7 mouse cellular contexts compared by ENCODE assay signal in genomic region chr5:114784622-114785165, GRCm38 (mm10). TPM values are rescaled to one million over a fixed set of nuclear protein-coding genes. Genes with fewer than 3 reads are reported as not detected.
DNase-seq lines count a peak whose midpoint lies in the region; ATAC-seq and TF ChIP-seq lines count a peak whose summit lies in the region.

No protein-coding gene starts in this region.

- peak overlapping the region; percentile 18 for H3K4me2 ChIP-seq in heart, embryonic 13.5 days

- peaks cover 88% of the 10 kb centered on the region for H3K4me1 ChIP-seq in G1E (ENCODE audit: insufficient read depth, low read depth, low read length)
- peaks cover 59% of the 10 kb centered on the region for H3K4me1 ChIP-seq in heart, embryonic 13.5 days
- peaks cover 33% of the 10 kb centered on the region for H3K4me1 ChIP-seq in lung, adult 2 months (ENCODE audit: control insufficient read depth, insufficient read depth, low read length)

- TF ChIP-seq CTCF in G1E (IDR thresholded peaks at IDR 0.05; ENCODE audit: low read depth, low read length), result no peak
- no peak for TF ChIP-seq CTCF in lung, adult 2 months (IDR thresholded peaks at IDR 0.05; ENCODE audit: insufficient read depth, low read length)

- peak overlapping the region; percentile 82 for H3K27ac ChIP-seq in heart, embryonic 13.5 days (replicated peaks)

- 40% methylated on average over 16 of the region's 16 CpGs for WGBS in heart, embryonic 13.5 days
- WGBS in lung, adult 2 months, result 8% methylated on average over 16 of the region's 16 CpGs

- no peaks in the 10 kb centered on the region for H3K27me3 ChIP-seq in G1E (ENCODE audit: insufficient read depth, low read length)
- no peaks in the 10 kb centered on the region for H3K27me3 ChIP-seq in heart, embryonic 13.5 days (replicated peaks)

- TF ChIP-seq POLR2A in lung, adult 2 months (IDR thresholded peaks at IDR 0.05; ENCODE audit: borderline replicate concordance, extremely low read depth, low read depth, low read length), result peak; percentile 44; the same call in 1 of the 2 replicates

- H3K9ac ChIP-seq in heart, embryonic 13.5 days, result peak overlapping the region; percentile 66; the same call in 1 of the 2 replicates

- intact Hi-C loops in gastrocnemius, postnatal 14 days (cut with DNase I; ENCODE audit: low total_unique reads), result no loop called here

- H3K4me3 ChIP-seq in G1E (ENCODE audit: low read depth, low read length), result peak overlapping the region; percentile 67
- H3K4me3 ChIP-seq in heart, embryonic 13.5 days, result no peak overlapping the region
- peak overlapping the region; percentile 8 for H3K4me3 ChIP-seq in lung, adult 2 months (replicated peaks; ENCODE audit: extremely low read depth, low read depth, low read length)

- peak; percentile 90 for ATAC-seq in G1E (ENCODE audit: extremely low read depth, insufficient number of reproducible peaks, low FRiP score, poor library complexity, severe bottlenecking)
- no peak for ATAC-seq in heart, embryonic 13.5 days (ENCODE audit: extremely low read depth, insufficient number of reproducible peaks, low FRiP score, low TSS enrichment)

- DNase-seq in 416B (ENCODE audit: low read depth), result peak; percentile 94
- DNase-seq in G1E (ENCODE audit: low spot score), result peak; percentile 84
- DNase-seq in lung, adult 2 months, result peak; percentile 62
- no peak for DNase-seq in layer of hippocampus, postnatal 36 days
- no peak for DNase-seq in gastrocnemius, postnatal 14 days
- no peak for DNase-seq in layer of hippocampus, postnatal 10 days (ENCODE audit: low spot score in 2 of 2)

- peaks cover 90% of the 10 kb centered on the region for H3K36me3 ChIP-seq in G1E (replicated peaks)
- H3K36me3 ChIP-seq in heart, embryonic 13.5 days, result peaks cover 41% of the 10 kb centered on the region

- no peaks in the 10 kb centered on the region for H3K9me3 ChIP-seq in G1E (replicated peaks)
- no peaks in the 10 kb centered on the region for H3K9me3 ChIP-seq in heart, embryonic 13.5 days

RNA-seq across cellular contexts. Expression of gene Git2, which starts 9.4 kb away (rescaled TPM):
- total RNA-seq in G1E (2014; fragmentation: Nextera tagmentation) (213 and 227 TPM in 2 replicates), G1E (2017) (101 and 104 TPM in 2 replicates)
- polyA plus RNA-seq in G1E (2012), result 201 and 245 TPM in 2 replicates
- polyA plus RNA-seq in heart, embryonic 13.5 days (2015; fragmentation: Nextera tagmentation; extraction: Ambion mirVana), result 28.1 and 30.3 TPM in 2 replicates
- 97.6 and 105 TPM in 2 replicates for polyA plus RNA-seq in lung, adult 2 months (2012; rRNA removed)
- total RNA-seq in layer of hippocampus, postnatal 36 days (2021), result 10 to 100 TPM; 42.4 to 45.4 TPM
- 10 to 100 TPM; 19.8 to 25.8 TPM for total RNA-seq in gastrocnemius, postnatal 14 days (2021)
- 10 to 100 TPM; 42.4 to 44.8 TPM for total RNA-seq in layer of hippocampus, postnatal 10 days (2021)

RNA-seq across cellular contexts. Expression of gene Ankrd13a, which starts 10.2 kb away (rescaled TPM):
- total RNA-seq in G1E (2014; fragmentation: Nextera tagmentation), result 779 and 780 TPM in 2 replicates
- total RNA-seq in G1E (2017), result 554 and 576 TPM in 2 replicates
- 737 and 869 TPM in 2 replicates for polyA plus RNA-seq in G1E (2012)
- 28.5 and 29.3 TPM in 2 replicates for polyA plus RNA-seq in heart, embryonic 13.5 days (2015; fragmentation: Nextera tagmentation; extraction: Ambion mirVana)
- polyA plus RNA-seq in lung, adult 2 months (2012; rRNA removed), result 92.1 and 104 TPM in 2 replicates
- 10 to 100 TPM; 37.2 to 47.9 TPM for total RNA-seq in layer of hippocampus, postnatal 36 days (2021)
- total RNA-seq in gastrocnemius, postnatal 14 days (2021), result 10 to 100 TPM; 29.9 to 30.1 TPM
- total RNA-seq in layer of hippocampus, postnatal 10 days (2021), result 10 to 100 TPM; 40.2 to 45.1 TPM

RNA-seq across cellular contexts. Expression of gene 1500011B03Rik, which starts 38.6 kb away (rescaled TPM):
- total RNA-seq in G1E (2014; fragmentation: Nextera tagmentation) (10.8 and 12.0 TPM in 2 replicates), G1E (2017) (1.9 and 2.0 TPM in 2 replicates)
- polyA plus RNA-seq in G1E (2012), result 0.45 and 0.94 TPM in 2 replicates
- polyA plus RNA-seq in heart, embryonic 13.5 days (2015; fragmentation: Nextera tagmentation; extraction: Ambion mirVana), result 53.8 and 54.5 TPM in 2 replicates
- polyA plus RNA-seq in lung, adult 2 months (2012; rRNA removed), result 16.7 and 26.0 TPM in 2 replicates
- 100 to 1,000 TPM; 156 to 157 TPM for total RNA-seq in layer of hippocampus, postnatal 36 days (2021)
- total RNA-seq in gastrocnemius, postnatal 14 days (2021), result 10 to 100 TPM in 1 of 2 experiments, 1 to 10 TPM in 1; 9.4 to 10.5 TPM
- 100 to 1,000 TPM; 154 to 155 TPM for total RNA-seq in layer of hippocampus, postnatal 10 days (2021)

Comparison
In these comparisons a context has a peak if more than half of its experiments do, and no peak if none do; other contexts are left out.
1. DNase-seq: peak in 416B (single experiment), G1E (single experiment) and lung, adult 2 months (single experiment); none in layer of hippocampus, postnatal 36 days (0 of 2), gastrocnemius, postnatal 14 days (single experiment) and layer of hippocampus, postnatal 10 days (0 of 2).
2. RNA of gene Ankrd13a, which starts 10.2 kb away (total RNA-seq): 554 to 780 TPM in G1E; 37.2 to 47.9 TPM in layer of hippocampus, postnatal 36 days, 40.2 to 45.1 TPM in layer of hippocampus, postnatal 10 days and 29.9 to 30.1 TPM in gastrocnemius, postnatal 14 days; every median in the first group is over 10 times any median in the second.
3. RNA of gene 1500011B03Rik, which starts 38.6 kb away (total RNA-seq): 156 to 157 TPM in layer of hippocampus, postnatal 36 days and 154 to 155 TPM in layer of hippocampus, postnatal 10 days; 1.9 to 12.0 TPM in G1E and 9.4 to 10.5 TPM in gastrocnemius, postnatal 14 days; every median in the first group is over 10 times any median in the second.